Mouse (Mus musculus): ENCODE results near the gene Disp2. TPM values are rescaled to one million over a fixed set of nuclear protein-coding genes. Genes with fewer than 3 reads are reported as not detected.
A peak's percentile ranks its signal among the peaks of the same experiment; 100 is the strongest.

Gene Disp2
- polyA plus RNA-seq, 1 experiment: 0.36 TPM

- H3K36me3 ChIP-seq (ENCODE audit: control insufficient read depth, insufficient read depth, low read length): no peaks in the 10 kb centered on the region
- H3K27me3 ChIP-seq (ENCODE audit: control insufficient read depth, insufficient read depth, low read length): no peaks in the 10 kb centered on the region
- H3K4me1 ChIP-seq (replicated peaks; ENCODE audit: control insufficient read depth, insufficient read depth, low read length): no peaks in the 10 kb centered on the region
- no peak overlapping the region for H3K27ac ChIP-seq (ENCODE audit: control insufficient read depth, insufficient read depth, low read length)
- 50% methylated on average over 44 of the region's 44 CpGs for WGBS
- H3K4me3 ChIP-seq (ENCODE audit: control insufficient read depth, insufficient read depth, low read length): no peak overlapping the region
- DNase-seq: peak; percentile 32
- TF ChIP-seq CTCF (IDR thresholded peaks at IDR 0.05; ENCODE audit: borderline replicate concordance, control insufficient read depth, extremely low read depth, insufficient read depth, low read length, poor library complexity): peak; percentile 69; the same call in 1 of the 2 replicates
- no peak for TF ChIP-seq POLR2A (IDR thresholded peaks at IDR 0.05; ENCODE audit: control insufficient read depth, extremely low read depth, insufficient read depth, low read length, poor library complexity)
These were observed 11.3 kb downstream of the Disp2 start for GRCm38 (mm10) chr2:118790551-118791525.

DNA sequence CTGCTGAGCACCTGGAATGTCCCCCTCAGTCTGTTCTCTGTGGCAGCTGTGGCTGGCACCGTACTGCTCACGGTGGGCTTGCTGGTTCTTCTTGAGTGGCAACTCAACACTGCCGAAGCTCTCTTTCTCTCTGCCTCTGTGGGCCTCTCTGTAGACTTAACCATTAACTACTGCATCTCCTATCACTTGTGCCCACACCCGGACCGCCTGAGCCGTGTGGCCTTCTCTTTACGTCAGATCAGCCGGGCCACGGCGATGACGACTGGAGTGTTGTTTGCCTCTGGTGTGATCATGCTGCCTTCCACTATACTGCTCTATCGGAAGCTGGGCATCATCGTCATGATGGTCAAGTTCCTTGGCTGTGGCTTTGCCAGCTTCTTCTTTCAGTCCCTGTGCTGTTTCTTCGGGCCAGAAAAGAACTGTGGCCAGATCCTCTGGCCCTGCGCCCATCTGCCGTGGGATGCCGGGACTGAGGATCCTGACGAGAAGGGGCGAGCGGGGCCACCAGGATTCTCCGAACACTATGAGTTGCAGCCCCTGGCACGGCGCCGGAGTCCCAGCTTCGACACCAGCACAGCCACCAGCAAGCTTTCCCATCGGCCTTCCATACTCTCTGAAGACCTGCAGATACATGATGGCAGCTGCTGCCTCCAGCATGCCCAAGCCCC is 12.2 kb downstream of the Disp2 start:
- TF ChIP-seq POLR2A (IDR thresholded peaks at IDR 0.05; ENCODE audit: control insufficient read depth, extremely low read depth, insufficient read depth, low read length, poor library complexity): no peak
- H3K36me3 ChIP-seq (ENCODE audit: control insufficient read depth, insufficient read depth, low read length): no peaks in the 10 kb centered on the region
- DNase-seq: no peak
- no peaks in the 10 kb centered on the region for H3K27me3 ChIP-seq (ENCODE audit: control insufficient read depth, insufficient read depth, low read length)
- WGBS: 96% methylated on average over 26 of the region's 26 CpGs
- H3K27ac ChIP-seq (ENCODE audit: control insufficient read depth, insufficient read depth, low read length): no peak overlapping the region
- no peak overlapping the region for H3K4me3 ChIP-seq (ENCODE audit: control insufficient read depth, insufficient read depth, low read length)
- H3K4me1 ChIP-seq (replicated peaks; ENCODE audit: control insufficient read depth, insufficient read depth, low read length): no peaks in the 10 kb centered on the region

- no peaks in the 10 kb centered on the region for H3K36me3 ChIP-seq (ENCODE audit: control insufficient read depth, insufficient read depth, low read length)
- no peaks in the 10 kb centered on the region for H3K4me1 ChIP-seq (replicated peaks; ENCODE audit: control insufficient read depth, insufficient read depth, low read length)
- no peak overlapping the region for H3K27ac ChIP-seq (ENCODE audit: control insufficient read depth, insufficient read depth, low read length)
- H3K27me3 ChIP-seq (ENCODE audit: control insufficient read depth, insufficient read depth, low read length): no peaks in the 10 kb centered on the region
- TF ChIP-seq CTCF (IDR thresholded peaks at IDR 0.05; ENCODE audit: borderline replicate concordance, control insufficient read depth, extremely low read depth, insufficient read depth, low read length, poor library complexity) (no peak), POLR2A (IDR thresholded peaks at IDR 0.05; ENCODE audit: control insufficient read depth, extremely low read depth, insufficient read depth, low read length, poor library complexity) (no peak)
- DNase-seq: no peak
- no peak overlapping the region for H3K4me3 ChIP-seq (ENCODE audit: control insufficient read depth, insufficient read depth, low read length)
- whole genome bisulfite sequencing: 91% methylated on average over 4 of the region's 4 CpGs
These were observed 12.7 kb downstream of the Disp2 start for GRCm38 (mm10) chr2:118792259-118792613.

GRCm38 (mm10) chr2:118793636-118794035 is 14.1 kb downstream of the Disp2 start:
- Histone ChIP-seq H3K4me3 (ENCODE audit: control insufficient read depth, insufficient read depth, low read length) (no peak overlapping the region), H3K4me1 (replicated peaks; ENCODE audit: control insufficient read depth, insufficient read depth, low read length) (no peaks in the 10 kb centered on the region), H3K27me3 (ENCODE audit: control insufficient read depth, insufficient read depth, low read length) (no peaks in the 10 kb centered on the region), H3K36me3 (ENCODE audit: control insufficient read depth, insufficient read depth, low read length) (no peaks in the 10 kb centered on the region), H3K27ac (ENCODE audit: control insufficient read depth, insufficient read depth, low read length) (no peak overlapping the region)
- TF ChIP-seq CTCF (IDR thresholded peaks at IDR 0.05; ENCODE audit: borderline replicate concordance, control insufficient read depth, extremely low read depth, insufficient read depth, low read length, poor library complexity) (no peak), POLR2A (IDR thresholded peaks at IDR 0.05; ENCODE audit: control insufficient read depth, extremely low read depth, insufficient read depth, low read length, poor library complexity) (no peak)
- WGBS: 42% methylated on average over 4 of the region's 4 CpGs
- DNase-seq: no peak

DNA sequence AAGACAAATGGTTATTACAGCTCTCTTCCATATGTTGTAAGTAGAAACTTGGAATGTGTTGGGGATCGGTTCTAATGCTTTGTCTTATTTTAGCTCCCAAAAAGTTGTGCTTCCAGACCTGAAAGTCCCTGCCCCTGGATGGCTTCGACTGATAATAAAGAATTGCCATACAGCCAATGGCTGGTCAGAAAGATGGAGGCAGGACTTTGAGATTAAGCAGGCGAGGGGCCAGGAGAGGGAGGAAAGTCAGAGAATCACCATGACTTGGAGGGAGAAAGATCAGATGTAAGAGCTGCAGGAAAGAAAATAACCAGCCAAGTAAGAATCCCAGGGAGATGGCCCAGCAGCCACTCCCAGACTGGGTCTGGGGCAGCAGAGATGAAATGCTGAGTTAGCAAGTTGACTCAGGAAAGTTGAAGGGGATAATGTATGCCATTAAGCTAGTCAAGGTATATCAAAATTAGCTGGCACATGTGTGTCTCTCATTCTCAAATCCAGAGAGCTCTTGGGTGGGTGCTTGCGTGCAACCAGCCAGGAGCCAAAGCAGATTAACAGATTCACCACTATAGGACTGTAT is 23.1 kb downstream of the Disp2 start:
- TF ChIP-seq CTCF (IDR thresholded peaks at IDR 0.05; ENCODE audit: borderline replicate concordance, control insufficient read depth, extremely low read depth, insufficient read depth, low read length, poor library complexity): no peak
- no peak for TF ChIP-seq POLR2A (IDR thresholded peaks at IDR 0.05; ENCODE audit: control insufficient read depth, extremely low read depth, insufficient read depth, low read length, poor library complexity)
- Histone ChIP-seq H3K4me3 (ENCODE audit: control insufficient read depth, insufficient read depth, low read length) (no peak overlapping the region), H3K27me3 (ENCODE audit: control insufficient read depth, insufficient read depth, low read length) (no peaks in the 10 kb centered on the region), H3K27ac (ENCODE audit: control insufficient read depth, insufficient read depth, low read length) (no peak overlapping the region), H3K36me3 (ENCODE audit: control insufficient read depth, insufficient read depth, low read length) (no peaks in the 10 kb centered on the region), H3K4me1 (replicated peaks; ENCODE audit: control insufficient read depth, insufficient read depth, low read length) (no peaks in the 10 kb centered on the region)
- 88% methylated on average over 4 of the region's 4 CpGs for WGBS
- no peak for DNase-seq

DNA sequence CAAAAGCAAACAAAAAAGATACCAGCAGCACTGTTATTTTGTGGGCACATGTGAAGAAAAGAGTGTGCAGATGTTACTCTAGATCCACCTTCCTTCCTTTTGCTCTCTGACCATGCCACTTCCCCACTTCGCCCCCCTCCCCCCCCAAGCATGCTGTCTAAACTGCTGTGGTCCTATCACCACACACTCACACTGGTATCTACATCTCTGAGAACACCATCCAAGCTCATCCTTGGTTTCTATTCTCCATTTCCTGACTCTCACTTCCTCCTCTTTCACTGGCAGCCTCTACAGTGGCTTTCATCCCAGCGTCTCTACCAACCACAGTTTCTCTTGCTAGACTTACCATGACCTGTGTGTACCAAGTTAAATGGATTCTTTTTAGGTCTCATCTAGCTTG is 25.0 kb downstream of the Disp2 start:
- 11% methylated on average over 2 of the region's 2 CpGs for WGBS
- no peaks in the 10 kb centered on the region for H3K27me3 ChIP-seq (ENCODE audit: control insufficient read depth, insufficient read depth, low read length)
- no peak for DNase-seq
- no peaks in the 10 kb centered on the region for H3K36me3 ChIP-seq (ENCODE audit: control insufficient read depth, insufficient read depth, low read length)
- no peak overlapping the region for H3K27ac ChIP-seq (ENCODE audit: control insufficient read depth, insufficient read depth, low read length)
- H3K4me3 ChIP-seq (ENCODE audit: control insufficient read depth, insufficient read depth, low read length): no peak overlapping the region
- TF ChIP-seq POLR2A (IDR thresholded peaks at IDR 0.05; ENCODE audit: control insufficient read depth, extremely low read depth, insufficient read depth, low read length, poor library complexity) (no peak), CTCF (IDR thresholded peaks at IDR 0.05; ENCODE audit: borderline replicate concordance, control insufficient read depth, extremely low read depth, insufficient read depth, low read length, poor library complexity) (no peak)
- H3K4me1 ChIP-seq (replicated peaks; ENCODE audit: control insufficient read depth, insufficient read depth, low read length): no peaks in the 10 kb centered on the region
